Mouse (Mus musculus): ENCODE measurements around the gene Eif5b.

- no peak for TF ChIP-seq CTCF (IDR thresholded peaks at IDR 0.05; ENCODE audit: borderline replicate concordance, insufficient read depth, low read length)
- no peak for TF ChIP-seq POLR2A (IDR thresholded peaks at IDR 0.05; ENCODE audit: low read depth, low read length)
Observed at GRCm38 (mm10) chr1:38003046-38003445, 5.2 kb downstream of the Eif5b start.

All from embryonic fibroblast, embryonic 13.5 days (primary cell).